In genomic region chr4:43558631-43559356, GRCm38 (mm10) we compare ENCODE assay signal across 9 mouse cellular contexts. TPM values are rescaled to one million over a fixed set of nuclear protein-coding genes. Genes with fewer than 3 reads are reported as not detected.
DNase-seq lines count a peak whose midpoint lies in the region; ATAC-seq and TF ChIP-seq lines count a peak whose summit lies in the region.
"Had no signal": no experiment of that assay in that cellular context is flagged by ENCODE, and none has a peak within 500 bp of the region (broad histone marks: within the 10 kb centered on the region; RNA-seq: fewer than 3 reads in every experiment).

No protein-coding gene starts in this region.

- in situ Hi-C loops in Patski (cut with MboI; ENCODE audit: low pct_unique_long_range_greater_than_20kb): no loop called here

- intact Hi-C loops in heart, postnatal 10 days (cut with DNase I): no loop called here

- peaks cover 64% of the 10 kb centered on the region for H3K79me3 ChIP-seq in C2C12 (ENCODE audit: low read depth)

- H3K9me3 ChIP-seq in embryonic facial prominence, embryonic 13.5 days: no peaks in the 10 kb centered on the region
- H3K9me3 ChIP-seq in megakaryocyte, embryonic 14.5 days: no peaks in the 10 kb centered on the region
- H3K9me3 ChIP-seq in stomach, embryonic 14.5 days (ENCODE audit: control insufficient read depth, low read depth, low read length): no peaks in the 10 kb centered on the region

- peaks cover 36% of the 10 kb centered on the region for H3K36me3 ChIP-seq in C2C12 (ENCODE audit: control insufficient read depth, insufficient read depth)
- peaks cover 37% of the 10 kb centered on the region for H3K36me3 ChIP-seq in embryonic facial prominence, embryonic 13.5 days
- peaks cover 66% of the 10 kb centered on the region for H3K36me3 ChIP-seq in megakaryocyte, embryonic 14.5 days (replicated peaks; ENCODE audit: low read length)
- peaks cover 30% of the 10 kb centered on the region for H3K36me3 ChIP-seq in stomach, embryonic 14.5 days (ENCODE audit: control insufficient read depth, insufficient read depth, low read length)

- TF ChIP-seq CTCF in C2C12 (IDR thresholded peaks at IDR 0.05; ENCODE audit: control insufficient read depth, insufficient read depth, insufficient read length) (no peak), Patski (IDR thresholded peaks at IDR 0.05) (no peak)

- H3ac ChIP-seq in C2C12 (ENCODE audit: control insufficient read depth, insufficient read length, low read depth): peak overlapping the region; percentile 83

- POLR2A ChIA-PET in Patski (lab: Charles Lee): interaction anchor here (0.6 kb wide), 1 partner anchor 42 kb away, joined by 4 read pairs; no protein-coding TSS in a partner anchor

- peak overlapping the region; percentile 72 for H3K9ac ChIP-seq in embryonic facial prominence, embryonic 13.5 days
- H3K9ac ChIP-seq in stomach, embryonic 14.5 days (replicated peaks; ENCODE audit: low read depth, low read length): no peak overlapping the region

- peak overlapping the region; percentile 88 for H3K4me2 ChIP-seq in embryonic facial prominence, embryonic 13.5 days
- peak overlapping the region; percentile 82 for H3K4me2 ChIP-seq in stomach, embryonic 14.5 days (replicated peaks; ENCODE audit: low read depth, low read length)

- H3K79me2 ChIP-seq in C2C12 (ENCODE audit: control insufficient read depth, insufficient read depth): peaks cover 86% of the 10 kb centered on the region

- peak overlapping the region; percentile 82 for H3K27ac ChIP-seq in embryonic facial prominence, embryonic 13.5 days
- H3K27ac ChIP-seq in stomach, embryonic 14.5 days (ENCODE audit: low read length): peak overlapping the region; percentile 88

- peak overlapping the region; percentile 86 for H3K4me3 ChIP-seq in C2C12 (ENCODE audit: insufficient read depth, poor library complexity, severe bottlenecking)
- H3K4me3 ChIP-seq in embryonic facial prominence, embryonic 13.5 days: peak overlapping the region; percentile 28
- peak overlapping the region; percentile 99 for H3K4me3 ChIP-seq in megakaryocyte, embryonic 14.5 days (replicated peaks)
- H3K4me3 ChIP-seq in stomach, embryonic 14.5 days (ENCODE audit: low read depth, low read length): peak overlapping the region; percentile 82

- peaks cover 51% of the 10 kb centered on the region for H3K4me1 ChIP-seq in embryonic facial prominence, embryonic 13.5 days
- peaks cover 80% of the 10 kb centered on the region for H3K4me1 ChIP-seq in megakaryocyte, embryonic 14.5 days
- H3K4me1 ChIP-seq in stomach, embryonic 14.5 days (ENCODE audit: control insufficient read depth, insufficient read depth, low read length): peaks cover 43% of the 10 kb centered on the region

- H3K27me3 ChIP-seq in C2C12 (ENCODE audit: control insufficient read depth, insufficient read depth, insufficient read length): no peaks in the 10 kb centered on the region
- no peaks in the 10 kb centered on the region for H3K27me3 ChIP-seq in Patski
- no peaks in the 10 kb centered on the region for H3K27me3 ChIP-seq in embryonic facial prominence, embryonic 13.5 days
- no peaks in the 10 kb centered on the region for H3K27me3 ChIP-seq in megakaryocyte, embryonic 14.5 days (replicated peaks)
- no peaks in the 10 kb centered on the region for H3K27me3 ChIP-seq in stomach, embryonic 14.5 days (ENCODE audit: control insufficient read depth, insufficient read depth, low read length)

- DNase-seq in Patski (ENCODE audit: low read depth, low spot score): no peak
- DNase-seq in heart, postnatal 10 days: peak; percentile 85 to 86
- DNase-seq in kidney, postnatal 25 days: peak; percentile 86 to 90

- ATAC-seq in Patski: peak; percentile 10
- no peak for ATAC-seq in embryonic facial prominence, embryonic 13.5 days (ENCODE audit: insufficient number of reproducible peaks, insufficient read depth, low FRiP score, low TSS enrichment, low read depth)
- ATAC-seq in stomach, embryonic 14.5 days (ENCODE audit: insufficient number of reproducible peaks, insufficient read depth, low FRiP score, low read depth): 0 out of 2 replicates have a peak, but pooled peaks have one; percentile 1
- no peak for ATAC-seq in erythroid progenitor cell, adult 5-6 weeks (replicated peaks; ENCODE audit: low FRiP score, poor library complexity, severe bottlenecking)

- CTCF ChIA-PET in Patski (lab: Charles Lee): interaction anchor here (1.0 to 2.7 kb wide), 6 partner anchors 10 to 31 kb away, joined by 3 to 12 read pairs (median 4); no protein-coding TSS in a partner anchor

- WGBS in embryonic facial prominence, embryonic 13.5 days: 10% methylated on average over 13 of the region's 13 CpGs
- WGBS in stomach, embryonic 14.5 days: 13% methylated on average over 13 of the region's 13 CpGs

TF ChIP-seq in C2C12, 6 proteins besides CTCF, POLR2A, EP300 and RAD21:
- TF ChIP-seq CEBPB (IDR thresholded peaks at IDR 0.05; ENCODE audit: low read depth) (no peak), MAX (IDR thresholded peaks at IDR 0.05) (peak; percentile 18), FOSL1 (IDR thresholded peaks at IDR 0.05; ENCODE audit: insufficient read depth, low read length, poor library complexity, severe bottlenecking) (no peak)

RNA-seq across cellular contexts. Expression of gene Creb3, which starts 3.3 kb away (rescaled TPM):
- polyA plus RNA-seq in C2C12 (2012; fragmentation: generic; extraction: Trizol) (52.4 TPM), Patski (2021) (74.6 TPM)
- 48.9 and 54.9 TPM in 2 replicates for polyA plus RNA-seq in embryonic facial prominence, embryonic 13.5 days (2015; fragmentation: Nextera tagmentation; extraction: Ambion mirVana)
- 10 to 100 TPM; 57.2 to 61.8 TPM for total RNA-seq in heart, postnatal 10 days (2021)
- 2.7 TPM in 1 of 2 replicates, not detected in the other for polyA plus RNA-seq in megakaryocyte, embryonic 14.5 days (2012; ENCODE audit: insufficient read depth, low replicate concordance)
- 56.2 and 69.8 TPM in 2 replicates for polyA plus RNA-seq in stomach, embryonic 14.5 days (2014; fragmentation: Nextera tagmentation; extraction: Ambion mirVana)
- 8.0 and 12.3 TPM in 2 replicates for total RNA-seq in erythroid progenitor cell, adult 5-6 weeks (2015; ENCODE audit: low replicate concordance)
- 9.6 and 45.0 TPM in 2 replicates for total RNA-seq in erythroid progenitor cell, adult 5-6 weeks (2017; ENCODE audit: low replicate concordance)

RNA-seq across cellular contexts. Expression of gene Tln1, which starts 3.7 kb away (rescaled TPM):
- polyA plus RNA-seq in C2C12 (2012; fragmentation: generic; extraction: Trizol): 158 TPM
- 112 TPM for polyA plus RNA-seq in Patski (2021)
- polyA plus RNA-seq in embryonic facial prominence, embryonic 13.5 days (2015; fragmentation: Nextera tagmentation; extraction: Ambion mirVana): 69.5 and 75.0 TPM in 2 replicates
- 100 to 1,000 TPM; 147 to 167 TPM for total RNA-seq in heart, postnatal 10 days (2021)
- polyA plus RNA-seq in megakaryocyte, embryonic 14.5 days (2012; ENCODE audit: insufficient read depth, low replicate concordance): 637 and 823 TPM in 2 replicates
- polyA plus RNA-seq in stomach, embryonic 14.5 days (2014; fragmentation: Nextera tagmentation; extraction: Ambion mirVana): 83.7 and 98.5 TPM in 2 replicates
- 111 and 144 TPM in 2 replicates for total RNA-seq in erythroid progenitor cell, adult 5-6 weeks (2015; ENCODE audit: low replicate concordance)
- total RNA-seq in erythroid progenitor cell, adult 5-6 weeks (2017; ENCODE audit: low replicate concordance): 643 and 746 TPM in 2 replicates

RNA-seq across cellular contexts. Expression of gene Rgp1, which starts 19.7 kb away (rescaled TPM):
- polyA plus RNA-seq in C2C12 (2012; fragmentation: generic; extraction: Trizol): 22.6 TPM
- polyA plus RNA-seq in Patski (2021): 25.3 TPM
- polyA plus RNA-seq in embryonic facial prominence, embryonic 13.5 days (2015; fragmentation: Nextera tagmentation; extraction: Ambion mirVana): 37.1 and 39.7 TPM in 2 replicates
- total RNA-seq in heart, postnatal 10 days (2021): 10 to 100 TPM; 42.1 to 45.5 TPM
- 26.9 and 28.2 TPM in 2 replicates for polyA plus RNA-seq in megakaryocyte, embryonic 14.5 days (2012; ENCODE audit: insufficient read depth, low replicate concordance)
- polyA plus RNA-seq in stomach, embryonic 14.5 days (2014; fragmentation: Nextera tagmentation; extraction: Ambion mirVana): 41.0 and 44.5 TPM in 2 replicates
- total RNA-seq in erythroid progenitor cell, adult 5-6 weeks (2015; ENCODE audit: low replicate concordance): 29.2 and 31.0 TPM in 2 replicates
- 10.1 and 32.7 TPM in 2 replicates for total RNA-seq in erythroid progenitor cell, adult 5-6 weeks (2017; ENCODE audit: low replicate concordance)

RNA-seq across cellular contexts. Expression of gene Gba2, which starts 19.9 kb away (rescaled TPM):
- polyA plus RNA-seq in C2C12 (2012; fragmentation: generic; extraction: Trizol) (6.0 TPM), Patski (2021) (12.5 TPM)
- polyA plus RNA-seq in embryonic facial prominence, embryonic 13.5 days (2015; fragmentation: Nextera tagmentation; extraction: Ambion mirVana): 22.5 and 24.2 TPM in 2 replicates
- 10 to 100 TPM; 15.4 to 15.6 TPM for total RNA-seq in heart, postnatal 10 days (2021)
- polyA plus RNA-seq in megakaryocyte, embryonic 14.5 days (2012; ENCODE audit: insufficient read depth, low replicate concordance): 9.1 and 40.1 TPM in 2 replicates
- polyA plus RNA-seq in stomach, embryonic 14.5 days (2014; fragmentation: Nextera tagmentation; extraction: Ambion mirVana): 13.8 and 14.4 TPM in 2 replicates
- 22.3 and 28.1 TPM in 2 replicates for total RNA-seq in erythroid progenitor cell, adult 5-6 weeks (2015; ENCODE audit: low replicate concordance)
- 23.5 and 32.1 TPM in 2 replicates for total RNA-seq in erythroid progenitor cell, adult 5-6 weeks (2017; ENCODE audit: low replicate concordance)

RNA-seq across cellular contexts. Expression of gene Msmp, which starts 25.5 kb away (rescaled TPM):
- polyA plus RNA-seq in C2C12 (2012; fragmentation: generic; extraction: Trizol): not detected
- not detected for polyA plus RNA-seq in Patski (2021)
- polyA plus RNA-seq in embryonic facial prominence, embryonic 13.5 days (2015; fragmentation: Nextera tagmentation; extraction: Ambion mirVana): 0.97 and 1.4 TPM in 2 replicates
- total RNA-seq in heart, postnatal 10 days (2021): under 1 TPM; 0.36 to 0.37 TPM
- not detected in 2 replicates for polyA plus RNA-seq in megakaryocyte, embryonic 14.5 days (2012; ENCODE audit: insufficient read depth, low replicate concordance)
- polyA plus RNA-seq in stomach, embryonic 14.5 days (2014; fragmentation: Nextera tagmentation; extraction: Ambion mirVana): 0.91 and 1.0 TPM in 2 replicates
- total RNA-seq in erythroid progenitor cell, adult 5-6 weeks (2015; ENCODE audit: low replicate concordance): not detected in 2 replicates
- total RNA-seq in erythroid progenitor cell, adult 5-6 weeks (2017; ENCODE audit: low replicate concordance): not detected in 2 replicates
- total RNA-seq: gastrocnemius, postnatal 4 days had no signal

Comparison
In these comparisons a context has a peak if more than half of its experiments do, and no peak if none do; other contexts are left out.
1. H3K4me3 ChIP-seq: peak in every context shown above with its lines; median percentile 99 in megakaryocyte, embryonic 14.5 days; 86 in C2C12; 82 in stomach, embryonic 14.5 days; 28 in embryonic facial prominence, embryonic 13.5 days.
2. ATAC-seq: peak in Patski (single experiment) and stomach, embryonic 14.5 days (single experiment); none in embryonic facial prominence, embryonic 13.5 days (single experiment) and erythroid progenitor cell, adult 5-6 weeks (single experiment).
3. RNA of gene Creb3, which starts 3.3 kb away (polyA plus RNA-seq): 74.6 TPM in Patski (single experiment), 56.2 to 69.8 TPM in stomach, embryonic 14.5 days, 48.9 to 54.9 TPM in embryonic facial prominence, embryonic 13.5 days and 52.4 TPM in C2C12 (single experiment); 2.7 TPM in megakaryocyte, embryonic 14.5 days; every median in the first group is over 10 times any median in the second.